Mouse (Mus musculus): ENCODE results near the gene Nod1. TPM values are rescaled to one million over a fixed set of nuclear protein-coding genes. Genes with fewer than 3 reads are reported as not detected.
"Not testable (repeated sequence)": the region's sequence is repeated elsewhere in the genome, so short reads cannot be mapped to it uniquely, and the experiment has no call there.

Gene Nod1
- polyA plus RNA-seq, 1 experiment, result 4.7 TPM

DNA sequence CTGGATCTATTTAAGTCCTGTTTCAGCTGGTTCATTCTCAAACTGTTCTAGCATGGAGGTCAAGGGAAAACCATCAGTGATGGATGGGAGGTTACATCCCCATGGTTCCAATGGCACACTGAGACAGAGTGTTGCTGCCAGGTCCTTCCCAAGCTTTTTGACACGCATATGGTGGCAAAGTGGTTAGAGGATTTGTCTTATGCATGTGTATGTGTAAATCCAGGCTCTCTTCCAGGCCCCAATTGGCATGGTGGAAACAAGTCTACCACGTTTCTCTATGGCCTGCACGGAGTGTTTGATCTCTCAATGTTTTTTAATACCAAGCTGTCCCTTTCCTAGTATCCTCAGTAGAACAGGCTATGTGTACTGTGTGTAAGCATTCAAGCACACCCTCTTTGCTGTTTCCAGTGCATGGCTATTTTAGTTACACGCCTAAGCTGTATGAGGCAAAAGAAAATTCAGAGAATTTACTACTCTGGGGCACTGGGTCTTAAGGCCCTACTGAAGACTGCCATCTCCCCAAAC is 11.2 kb upstream of the Nod1 start:
- no peak for DNase-seq (ENCODE audit: extremely low spot score in 1 of 2, low spot score in 1 of 2)

- no peak for DNase-seq (ENCODE audit: extremely low spot score in 1 of 2, low spot score in 1 of 2)
Measured at GRCm38 (mm10) chr6:54979426-54979825, 7.0 kb upstream of the Nod1 start.

GRCm38 (mm10) chr6:54975616-54976015 is 3.2 kb upstream of the Nod1 start:
- no peak for DNase-seq (ENCODE audit: extremely low spot score in 1 of 2, low spot score in 1 of 2)

- DNase-seq (ENCODE audit: extremely low spot score in 1 of 2, low spot score in 1 of 2), result no peak
Measured at GRCm38 (mm10) chr6:54974501-54974900, 2.1 kb upstream of the Nod1 start.

GRCm38 (mm10) chr6:54972929-54973211 is 458 bp upstream of the Nod1 start:
- DNase-seq (ENCODE audit: extremely low spot score in 1 of 2, low spot score in 1 of 2), result no peak

DNA sequence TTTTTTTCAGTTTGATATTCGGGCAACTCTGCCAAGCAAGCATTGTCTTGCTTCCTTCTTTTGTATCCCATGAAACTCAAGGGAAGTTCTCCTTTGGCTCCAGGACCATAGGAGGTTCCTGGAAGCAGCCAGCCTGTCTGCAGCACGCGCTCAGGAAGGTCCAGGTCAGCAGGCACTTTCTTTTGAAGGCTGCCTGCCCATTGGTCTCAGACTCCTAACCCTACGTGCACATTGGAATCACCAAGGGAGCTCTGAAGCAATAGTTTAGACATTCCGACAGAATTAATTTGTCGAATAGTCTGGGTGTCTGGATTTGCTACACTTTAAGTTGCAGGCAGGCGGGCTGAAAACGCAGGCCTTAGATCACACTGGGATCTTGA is 691 bp downstream of the Nod1 start:
- no peak for DNase-seq (ENCODE audit: extremely low spot score in 1 of 2, low spot score in 1 of 2)

GRCm38 (mm10) chr6:54970506-54970905 is 1.9 kb downstream of the Nod1 start:
- DNase-seq (ENCODE audit: extremely low spot score in 1 of 2, low spot score in 1 of 2), result no peak

- no peak for DNase-seq (ENCODE audit: extremely low spot score in 1 of 2, low spot score in 1 of 2)
Measured at GRCm38 (mm10) chr6:54969801-54970200, 2.6 kb downstream of the Nod1 start.

- no peak for DNase-seq (ENCODE audit: extremely low spot score in 1 of 2, low spot score in 1 of 2)
Measured at GRCm38 (mm10) chr6:54967591-54967990, 4.8 kb downstream of the Nod1 start.

- DNase-seq (ENCODE audit: extremely low spot score in 1 of 2, low spot score in 1 of 2), result no peak
Measured at GRCm38 (mm10) chr6:54965234-54965633, 7.2 kb downstream of the Nod1 start.

DNA sequence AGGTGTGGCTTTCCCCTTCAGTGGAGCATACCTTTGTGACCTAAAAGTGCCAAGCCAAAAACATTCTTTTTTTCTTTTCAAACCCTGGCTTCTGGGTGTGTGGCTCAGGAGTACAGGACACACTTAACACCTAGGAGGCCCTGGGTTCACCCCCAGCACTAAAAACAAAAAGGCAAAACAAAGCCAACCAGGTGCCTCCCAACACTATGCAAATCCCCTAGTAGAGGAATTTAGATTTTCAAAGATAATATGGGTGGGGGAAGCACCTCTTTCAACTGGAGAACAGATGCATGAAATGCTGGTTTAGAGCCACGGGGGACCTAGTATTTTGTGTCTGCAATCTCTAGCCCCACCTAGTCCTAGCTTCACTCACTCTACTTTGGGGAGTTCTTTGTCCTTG is 7.7 kb downstream of the Nod1 start:
- no peak for DNase-seq (ENCODE audit: extremely low spot score in 1 of 2, low spot score in 1 of 2)

DNA sequence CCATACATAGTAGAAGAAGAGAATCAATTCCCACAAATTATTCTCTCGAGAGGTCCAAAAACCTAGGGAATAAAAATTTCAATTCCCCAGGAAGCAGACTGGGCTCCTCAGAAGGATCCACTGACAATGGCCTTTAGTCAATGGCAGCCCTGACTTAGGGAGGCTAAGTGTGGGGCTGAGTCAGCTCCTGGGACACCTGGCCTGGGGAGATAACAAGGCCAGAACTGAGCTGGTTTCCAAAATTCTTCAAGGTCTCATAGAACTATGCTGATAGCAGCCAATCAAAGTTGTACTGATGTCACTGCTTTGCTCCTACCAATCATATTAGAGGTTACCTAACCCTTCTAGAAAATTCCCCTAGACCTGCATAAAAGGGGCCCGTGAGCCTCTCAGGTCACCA is 8.8 kb downstream of the Nod1 start:
- no peak for DNase-seq (ENCODE audit: extremely low spot score in 1 of 2, low spot score in 1 of 2)

DNA sequence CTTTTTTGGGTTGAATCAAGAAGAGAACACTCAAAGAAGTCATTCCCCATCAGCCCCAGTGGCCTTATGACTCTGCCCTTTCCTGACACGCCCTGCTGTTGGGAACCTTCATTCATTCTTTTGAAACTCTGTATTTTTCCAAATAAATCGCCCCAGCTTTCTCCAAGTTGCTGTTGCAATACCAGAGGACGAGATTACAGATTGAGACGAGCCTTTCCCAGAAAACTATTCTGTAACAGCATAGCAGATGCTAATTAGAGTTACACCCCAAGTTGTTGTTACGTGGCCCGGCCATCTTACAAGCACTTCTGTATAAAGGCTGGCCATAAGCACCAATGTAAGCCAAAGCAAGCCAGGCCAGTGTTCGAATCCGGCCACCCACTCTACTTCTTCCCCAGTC is 14.8 kb downstream of the Nod1 start:
- DNase-seq (ENCODE audit: extremely low spot score in 1 of 2, low spot score in 1 of 2), result no peak

DNA sequence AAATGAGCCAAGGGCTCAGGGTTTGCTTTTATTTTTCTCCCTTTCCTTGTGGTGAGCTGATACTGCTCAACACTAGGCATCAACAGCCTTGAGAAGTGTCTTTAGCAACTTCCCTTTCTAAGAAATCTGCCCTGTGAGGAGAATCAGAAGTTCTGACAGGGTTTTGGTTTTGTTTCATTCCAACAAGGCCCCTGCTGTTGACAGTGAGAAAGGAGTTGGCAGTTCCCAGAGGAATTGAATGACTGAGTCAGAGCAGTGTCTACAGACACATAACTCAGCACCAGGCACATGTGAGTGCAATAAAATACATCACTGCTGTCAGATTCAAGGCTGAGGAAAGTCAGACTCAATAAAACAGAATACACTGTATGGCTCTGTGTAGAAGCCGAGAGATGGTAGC is 16.0 kb downstream of the Nod1 start:
- peak in 1 of 2 experiments; percentile 16 for DNase-seq (ENCODE audit: extremely low spot score in 1 of 2, low spot score in 1 of 2)

GRCm38 (mm10) chr6:54955949-54956348 is 16.5 kb downstream of the Nod1 start:
- DNase-seq (ENCODE audit: extremely low spot score in 1 of 2, low spot score in 1 of 2), result no peak

GRCm38 (mm10) chr6:54954659-54955414 is 17.6 kb downstream of the Nod1 start:
- DNase-seq (ENCODE audit: extremely low spot score in 1 of 2, low spot score in 1 of 2), result no peak

DNA sequence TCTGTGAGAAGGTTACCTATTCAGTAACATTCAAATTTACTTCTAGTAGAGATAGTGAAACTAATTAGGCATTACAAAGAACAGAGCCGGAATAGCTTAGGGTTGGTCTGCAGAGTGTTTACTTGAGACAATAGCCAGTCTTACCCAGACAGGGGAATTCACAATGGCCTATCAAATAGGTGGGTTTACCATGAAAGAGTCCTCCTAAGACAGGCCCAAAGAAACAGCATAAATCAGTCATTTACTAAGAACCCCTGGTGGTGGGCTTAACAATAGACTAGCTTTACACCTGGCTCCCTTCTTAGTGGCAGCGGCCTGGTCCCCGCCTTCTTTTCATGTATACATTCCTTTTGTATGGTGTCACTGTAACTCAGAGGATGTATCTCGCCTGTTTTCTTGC is 19.0 kb downstream of the Nod1 start:
- DNase-seq (ENCODE audit: extremely low spot score in 1 of 2, low spot score in 1 of 2), result not testable (repeated sequence)

- no peak for DNase-seq (ENCODE audit: extremely low spot score in 1 of 2, low spot score in 1 of 2)
Measured at GRCm38 (mm10) chr6:54952542-54952941, 19.9 kb downstream of the Nod1 start.

- no peak for DNase-seq (ENCODE audit: extremely low spot score in 1 of 2, low spot score in 1 of 2)
Measured at GRCm38 (mm10) chr6:54948682-54949081, 23.7 kb downstream of the Nod1 start.

- no peak for DNase-seq (ENCODE audit: extremely low spot score in 1 of 2, low spot score in 1 of 2)
Measured at GRCm38 (mm10) chr6:54946241-54946953, 26.0 kb downstream of the Nod1 start.

GRCm38 (mm10) chr6:54944551-54944950 is 27.9 kb downstream of the Nod1 start:
- DNase-seq (ENCODE audit: extremely low spot score in 1 of 2, low spot score in 1 of 2), result no peak

DNA sequence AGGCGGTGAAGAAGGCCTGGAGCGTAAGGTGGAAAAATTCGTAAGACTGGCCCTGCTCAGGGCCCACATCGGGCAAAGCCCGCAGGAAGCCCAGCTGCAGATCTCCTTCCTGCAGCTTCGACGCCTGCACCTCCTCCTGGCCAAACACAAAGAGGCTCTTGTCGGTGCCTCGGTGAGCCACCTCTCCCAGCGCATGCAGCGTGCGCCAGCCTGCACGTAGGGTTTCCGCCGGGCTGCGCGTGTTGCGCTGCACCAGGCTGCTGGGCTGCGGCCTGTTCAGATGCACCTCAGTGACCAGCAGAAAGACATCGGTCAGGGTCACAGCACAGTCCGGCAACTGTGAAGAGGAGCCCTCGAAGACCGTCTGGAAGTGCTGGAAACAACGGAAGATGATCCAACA is 28.7 kb downstream of the Nod1 start:
- DNase-seq (ENCODE audit: extremely low spot score in 1 of 2, low spot score in 1 of 2), result no peak

Measured in frontal cortex, adult 2 months (tissue).